Mouse (Mus musculus): ENCODE measurements around the gene Zfp986. TPM values are rescaled to one million over a fixed set of nuclear protein-coding genes. Genes with fewer than 3 reads are reported as not detected.
"Not testable (repeated sequence)": the region's sequence is repeated elsewhere in the genome, so short reads cannot be mapped to it uniquely, and the experiment has no call there.

Gene Zfp986
- not detected in 2 replicates for polyA plus RNA-seq (2015; fragmentation: Nextera tagmentation; extraction: Ambion mirVana)

DNA sequence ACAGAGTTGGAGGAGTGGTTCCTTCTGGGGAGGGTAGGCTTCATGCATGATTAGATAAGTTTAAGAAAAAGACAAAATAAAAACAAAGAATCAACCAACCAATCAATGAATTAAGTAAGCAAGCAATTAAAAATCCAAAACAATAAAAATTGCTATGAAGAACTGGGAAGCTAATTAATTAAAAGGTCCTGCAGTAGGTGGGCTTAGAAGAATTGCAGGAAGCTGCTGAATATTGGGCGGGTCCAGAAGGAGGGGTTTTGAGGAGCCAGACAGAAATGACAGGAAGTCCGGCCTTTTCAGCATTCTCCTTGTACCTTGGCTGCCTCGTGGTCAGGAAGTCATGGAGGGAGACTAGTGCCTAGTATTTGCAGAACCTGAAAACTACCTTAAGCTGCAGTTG, at the start of gene Zfp986:
Gene Zfp986, plus strand, starts transcription at position 301 of the 400 bp plus-strand sequence.
- not testable (repeated sequence) for H3K27me3 ChIP-seq (ENCODE audit: control insufficient read depth, insufficient read depth, low read depth, low read length); H3K9ac ChIP-seq (ENCODE audit: low read depth, low read length); H3K4me2 ChIP-seq (ENCODE audit: low read length); H3K27ac ChIP-seq (ENCODE audit: low read length); H3K36me3 ChIP-seq (ENCODE audit: control insufficient read depth, insufficient read depth, low read length); ATAC-seq; H3K9me3 ChIP-seq (replicated peaks; ENCODE audit: control insufficient read depth, low read length, poor library complexity, severe bottlenecking); H3K4me1 ChIP-seq (ENCODE audit: control insufficient read depth, insufficient read depth, low read length); H3K4me3 ChIP-seq (ENCODE audit: low read depth, low read length)
- WGBS, result 80% methylated on average over 3 of the region's 3 CpGs

DNA sequence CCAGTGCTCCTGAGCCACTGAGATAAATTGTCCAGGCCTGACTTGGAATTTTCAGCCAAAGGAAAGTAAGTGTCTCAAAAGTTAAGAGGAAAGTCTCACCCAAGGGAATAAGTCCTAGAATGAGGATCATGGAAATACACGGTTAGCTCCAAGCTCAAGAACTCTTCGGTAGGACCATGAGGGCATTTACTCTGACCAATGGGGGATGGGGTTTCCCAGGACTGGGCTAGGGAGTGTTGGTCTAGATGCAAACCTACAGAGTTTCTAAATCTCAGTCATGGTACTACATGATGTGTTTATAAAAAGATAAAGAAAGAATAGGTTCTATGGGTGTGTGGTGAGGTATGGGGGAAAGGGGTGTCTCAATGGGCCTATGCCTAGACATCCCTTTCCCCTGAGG, 48.6 kb upstream of the Zfp986 start:
- WGBS, result no CpG with 5 or more reads among the region's 2 CpGs
- H3K4me1 ChIP-seq (ENCODE audit: control insufficient read depth, insufficient read depth, low read length); H3K9me3 ChIP-seq (replicated peaks; ENCODE audit: control insufficient read depth, low read length, poor library complexity, severe bottlenecking); H3K36me3 ChIP-seq (ENCODE audit: control insufficient read depth, insufficient read depth, low read length); H3K9ac ChIP-seq (ENCODE audit: low read depth, low read length); H3K27me3 ChIP-seq (ENCODE audit: control insufficient read depth, insufficient read depth, low read depth, low read length); H3K4me3 ChIP-seq (ENCODE audit: low read depth, low read length); H3K27ac ChIP-seq (ENCODE audit: low read length); H3K4me2 ChIP-seq (ENCODE audit: low read length); ATAC-seq: not testable (repeated sequence)

DNA sequence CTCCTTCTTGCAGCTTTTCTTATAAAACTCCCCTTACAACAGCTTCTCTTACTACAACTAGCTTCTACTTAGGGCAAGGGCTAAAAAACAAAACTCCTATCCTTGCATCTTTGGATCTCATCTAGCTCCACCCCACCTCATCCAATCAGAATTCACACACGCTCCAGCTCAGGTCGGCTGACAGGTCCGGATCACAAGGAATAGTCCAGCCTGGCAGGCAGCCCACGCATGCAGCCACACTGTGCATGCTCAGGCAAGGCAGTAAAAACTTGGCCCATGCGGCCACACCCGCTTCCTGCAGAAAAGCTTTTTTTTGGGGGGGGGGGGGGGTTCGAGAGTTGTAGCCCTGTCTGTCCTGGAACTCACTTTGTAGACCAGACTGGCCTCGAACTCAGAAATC, 43.0 kb upstream of the Zfp986 start:
- not testable (repeated sequence) for H3K9ac ChIP-seq (ENCODE audit: low read depth, low read length); ATAC-seq; H3K4me2 ChIP-seq (ENCODE audit: low read length); H3K36me3 ChIP-seq (ENCODE audit: control insufficient read depth, insufficient read depth, low read length); H3K9me3 ChIP-seq (replicated peaks; ENCODE audit: control insufficient read depth, low read length, poor library complexity, severe bottlenecking); H3K27me3 ChIP-seq (ENCODE audit: control insufficient read depth, insufficient read depth, low read depth, low read length); H3K27ac ChIP-seq (ENCODE audit: low read length); H3K4me1 ChIP-seq (ENCODE audit: control insufficient read depth, insufficient read depth, low read length); H3K4me3 ChIP-seq (ENCODE audit: low read depth, low read length)
- WGBS, result 90% methylated on average over 3 of the region's 8 CpGs

DNA sequence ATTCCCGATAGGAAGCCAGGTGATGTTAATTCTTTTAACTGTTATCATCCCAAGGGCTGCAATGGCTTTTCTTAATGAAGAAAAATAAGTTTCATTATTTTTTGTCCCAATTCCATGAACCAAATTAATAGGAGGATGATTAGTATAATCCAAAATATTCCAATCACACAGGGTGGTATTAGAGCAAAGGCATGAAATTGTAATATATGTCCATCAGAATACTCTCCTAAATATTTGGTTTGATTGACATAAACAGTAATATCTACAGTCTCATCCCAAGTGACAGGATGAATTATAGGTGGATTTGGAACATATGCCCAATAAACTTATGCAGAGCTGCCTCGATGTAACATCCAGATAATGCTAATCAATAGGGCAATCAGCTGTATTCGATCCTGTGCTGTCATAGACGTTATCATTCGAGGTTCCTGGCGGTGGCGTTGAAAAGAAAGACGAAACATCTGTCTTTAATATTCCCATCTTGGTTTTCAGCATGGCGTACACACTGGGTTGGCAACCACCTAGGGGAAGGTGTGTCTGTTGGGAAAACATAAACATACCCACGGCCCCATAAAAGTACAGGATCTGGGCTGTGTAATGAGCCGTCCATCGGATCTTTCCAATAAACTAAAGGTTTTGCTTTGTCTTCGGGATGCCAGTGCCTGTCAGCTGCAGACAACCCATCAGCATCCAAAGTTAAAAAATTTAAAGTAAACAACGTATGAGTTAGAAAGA, 37.1 kb upstream of the Zfp986 start:
- H3K9me3 ChIP-seq (replicated peaks; ENCODE audit: control insufficient read depth, low read length, poor library complexity, severe bottlenecking); H3K27me3 ChIP-seq (ENCODE audit: control insufficient read depth, insufficient read depth, low read depth, low read length); H3K4me1 ChIP-seq (ENCODE audit: control insufficient read depth, insufficient read depth, low read length); H3K9ac ChIP-seq (ENCODE audit: low read depth, low read length); H3K4me2 ChIP-seq (ENCODE audit: low read length); H3K27ac ChIP-seq (ENCODE audit: low read length); H3K4me3 ChIP-seq (ENCODE audit: low read depth, low read length); ATAC-seq; H3K36me3 ChIP-seq (ENCODE audit: control insufficient read depth, insufficient read depth, low read length): not testable (repeated sequence)
- WGBS, result 92% methylated on average over 1 of the region's 14 CpGs

DNA sequence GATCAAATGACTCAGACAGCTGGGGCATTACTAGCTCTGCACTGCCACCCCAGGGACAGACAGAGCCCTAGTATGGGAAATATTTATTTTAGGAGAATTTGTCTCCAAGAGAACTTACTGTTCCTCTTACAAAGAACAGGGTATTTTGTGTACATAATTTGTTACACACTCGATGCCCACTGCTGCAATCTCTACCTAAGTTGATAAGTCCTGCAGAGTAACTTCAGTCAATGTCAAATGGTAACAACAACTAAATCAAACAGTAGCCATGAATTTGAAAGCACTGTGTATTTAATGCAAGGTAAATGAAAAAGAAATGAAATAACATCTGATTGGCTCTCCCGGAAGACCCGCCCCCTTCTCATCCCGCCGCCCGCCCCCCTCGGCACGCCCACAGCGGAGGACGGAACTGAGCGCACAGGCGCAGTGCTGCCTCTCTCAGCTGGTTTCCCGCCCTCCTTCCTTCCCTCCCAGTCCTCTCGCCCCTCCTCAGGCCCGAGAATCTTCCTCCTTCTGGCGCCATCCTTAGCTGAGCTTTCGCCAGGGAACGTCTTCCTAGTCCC, 32.2 kb upstream of the Zfp986 start:
- H3K9me3 ChIP-seq (replicated peaks; ENCODE audit: control insufficient read depth, low read length, poor library complexity, severe bottlenecking), result peaks cover 13% of the 10 kb centered on the region
- not testable (repeated sequence) for H3K27ac ChIP-seq (ENCODE audit: low read length); H3K36me3 ChIP-seq (ENCODE audit: control insufficient read depth, insufficient read depth, low read length); H3K4me2 ChIP-seq (ENCODE audit: low read length); H3K4me3 ChIP-seq (ENCODE audit: low read depth, low read length); H3K4me1 ChIP-seq (ENCODE audit: control insufficient read depth, insufficient read depth, low read length); H3K9ac ChIP-seq (ENCODE audit: low read depth, low read length); H3K27me3 ChIP-seq (ENCODE audit: control insufficient read depth, insufficient read depth, low read depth, low read length)
- WGBS, result 81% methylated on average over 7 of the region's 18 CpGs
- ATAC-seq, result peak; percentile 41

DNA sequence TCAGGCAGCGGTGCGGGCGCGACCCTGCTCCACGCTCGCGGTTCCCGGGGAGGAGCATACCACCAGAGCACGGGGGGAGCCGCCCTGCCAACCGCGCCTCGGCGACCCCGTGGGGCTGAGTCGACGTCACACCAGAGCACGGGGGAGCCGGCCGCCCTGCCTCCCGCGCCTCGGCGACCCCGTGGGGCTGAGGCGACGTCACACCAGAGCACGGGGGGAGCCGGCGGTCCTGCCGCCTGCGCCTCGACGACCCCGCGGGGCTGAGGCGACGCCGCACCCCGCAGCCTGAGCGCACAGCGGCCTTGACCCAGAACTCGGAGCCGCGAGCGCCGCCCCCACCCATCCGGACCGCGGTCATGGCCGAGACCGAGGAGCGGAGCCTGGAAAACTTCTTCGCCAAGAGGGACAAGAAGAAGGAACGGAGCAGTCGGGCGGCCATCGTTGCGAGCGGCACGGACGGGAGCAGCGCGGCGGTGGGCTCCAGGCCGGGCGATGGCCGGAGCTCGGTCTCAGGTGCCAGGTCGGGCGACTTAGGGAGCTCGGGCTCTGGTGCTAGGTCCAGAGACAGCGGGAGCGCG, 31.6 kb upstream of the Zfp986 start:
- peaks cover 13% of the 10 kb centered on the region for H3K9me3 ChIP-seq (replicated peaks; ENCODE audit: control insufficient read depth, low read length, poor library complexity, severe bottlenecking)
- H3K27ac ChIP-seq (ENCODE audit: low read length); H3K4me1 ChIP-seq (ENCODE audit: control insufficient read depth, insufficient read depth, low read length); H3K4me2 ChIP-seq (ENCODE audit: low read length); H3K9ac ChIP-seq (ENCODE audit: low read depth, low read length); H3K36me3 ChIP-seq (ENCODE audit: control insufficient read depth, insufficient read depth, low read length); H3K4me3 ChIP-seq (ENCODE audit: low read depth, low read length); H3K27me3 ChIP-seq (ENCODE audit: control insufficient read depth, insufficient read depth, low read depth, low read length): not testable (repeated sequence)
- WGBS, result 67% methylated on average over 46 of the region's 75 CpGs
- ATAC-seq, result peak; percentile 82

DNA sequence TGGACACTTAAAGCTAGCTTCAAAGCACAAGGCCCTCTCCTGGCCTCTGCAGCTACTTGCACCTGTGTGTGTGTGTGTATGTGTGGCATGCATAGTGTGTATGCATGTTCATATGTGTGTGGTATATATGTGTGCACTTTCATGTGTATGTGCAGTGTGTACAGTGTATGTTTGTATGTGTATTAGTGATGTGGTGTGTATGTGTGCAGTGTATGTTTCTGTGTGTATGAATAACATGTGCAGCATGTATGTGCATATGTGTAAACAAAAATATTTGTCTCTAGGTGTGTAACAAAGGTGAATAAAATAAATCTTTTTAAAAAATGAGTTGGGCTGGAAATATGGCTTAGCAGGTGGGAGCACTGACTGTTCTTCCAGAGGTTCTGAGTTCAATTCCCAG, 21.8 kb upstream of the Zfp986 start:
- not testable (repeated sequence) for H3K9ac ChIP-seq (ENCODE audit: low read depth, low read length); H3K9me3 ChIP-seq (replicated peaks; ENCODE audit: control insufficient read depth, low read length, poor library complexity, severe bottlenecking); H3K4me1 ChIP-seq (ENCODE audit: control insufficient read depth, insufficient read depth, low read length); H3K27me3 ChIP-seq (ENCODE audit: control insufficient read depth, insufficient read depth, low read depth, low read length); H3K4me2 ChIP-seq (ENCODE audit: low read length); H3K4me3 ChIP-seq (ENCODE audit: low read depth, low read length); H3K36me3 ChIP-seq (ENCODE audit: control insufficient read depth, insufficient read depth, low read length); H3K27ac ChIP-seq (ENCODE audit: low read length); ATAC-seq

DNA sequence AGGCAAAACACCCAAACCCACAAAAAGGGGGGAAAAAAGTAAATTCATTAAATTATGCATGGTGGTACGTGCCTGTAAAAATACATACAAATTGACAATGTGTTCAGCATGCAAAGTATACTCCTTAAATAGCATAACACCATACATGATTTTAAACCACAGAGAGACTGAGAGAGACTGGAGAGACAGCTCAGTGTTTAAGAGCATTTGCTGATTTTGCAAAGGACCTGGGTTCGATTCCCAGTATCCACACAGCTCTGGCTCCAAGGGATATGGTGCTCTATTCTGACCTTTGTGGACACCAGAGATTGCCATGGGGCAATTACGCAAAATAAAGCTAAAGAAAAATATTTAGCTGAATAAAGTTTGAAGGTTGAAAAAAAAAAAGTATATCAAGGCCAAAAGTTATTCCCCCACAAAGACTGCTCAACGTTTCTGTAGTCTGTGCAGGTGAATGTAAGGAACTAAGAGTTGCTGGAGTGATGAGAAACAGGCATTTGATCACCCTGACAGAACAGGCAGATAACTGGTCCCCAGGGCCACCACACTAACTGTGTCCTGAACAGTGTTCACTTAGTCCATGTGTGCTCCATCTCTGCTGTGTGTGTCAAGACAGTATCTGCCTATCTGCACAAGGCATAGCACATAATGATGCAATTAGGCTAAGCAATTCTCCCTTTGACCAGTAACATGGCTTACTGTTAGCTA, 20.3 kb upstream of the Zfp986 start:
- ATAC-seq, result peak; percentile 46
- H3K27ac ChIP-seq (ENCODE audit: low read length); H3K36me3 ChIP-seq (ENCODE audit: control insufficient read depth, insufficient read depth, low read length); H3K9me3 ChIP-seq (replicated peaks; ENCODE audit: control insufficient read depth, low read length, poor library complexity, severe bottlenecking); H3K9ac ChIP-seq (ENCODE audit: low read depth, low read length); H3K27me3 ChIP-seq (ENCODE audit: control insufficient read depth, insufficient read depth, low read depth, low read length); H3K4me3 ChIP-seq (ENCODE audit: low read depth, low read length); H3K4me2 ChIP-seq (ENCODE audit: low read length); H3K4me1 ChIP-seq (ENCODE audit: control insufficient read depth, insufficient read depth, low read length): not testable (repeated sequence)
- 73% methylated on average over 3 of the region's 4 CpGs for WGBS

DNA sequence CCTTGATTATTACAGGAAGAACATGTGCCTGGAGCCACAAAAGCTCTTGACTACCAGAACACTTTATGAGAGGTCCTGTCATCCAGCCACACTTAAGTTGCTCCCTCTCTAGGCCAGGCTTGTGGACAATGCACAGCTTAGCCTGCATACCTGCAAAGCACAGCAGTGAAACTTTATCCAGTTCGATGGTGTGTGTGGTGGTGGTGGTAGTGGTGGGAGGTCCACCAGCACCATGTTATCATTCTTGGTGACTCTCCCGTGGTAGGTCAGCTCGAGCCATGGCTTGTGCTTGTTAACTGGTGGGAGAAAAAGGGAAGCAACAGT, 19.7 kb upstream of the Zfp986 start:
- 82% methylated on average over 3 of the region's 3 CpGs for WGBS
- not testable (repeated sequence) for H3K36me3 ChIP-seq (ENCODE audit: control insufficient read depth, insufficient read depth, low read length); H3K27ac ChIP-seq (ENCODE audit: low read length); H3K9ac ChIP-seq (ENCODE audit: low read depth, low read length); H3K27me3 ChIP-seq (ENCODE audit: control insufficient read depth, insufficient read depth, low read depth, low read length); H3K4me1 ChIP-seq (ENCODE audit: control insufficient read depth, insufficient read depth, low read length); H3K4me2 ChIP-seq (ENCODE audit: low read length); H3K9me3 ChIP-seq (replicated peaks; ENCODE audit: control insufficient read depth, low read length, poor library complexity, severe bottlenecking); H3K4me3 ChIP-seq (ENCODE audit: low read depth, low read length)
- 0 out of 2 replicates have a peak, but pooled peaks have one; percentile 9 for ATAC-seq

Measured in midbrain, embryonic 16.5 days (tissue).